Mouse (Mus musculus): ENCODE data around the gene Olfr874. TPM values are rescaled to one million over a fixed set of nuclear protein-coding genes. Genes with fewer than 3 reads are reported as not detected.

Gene Olfr874
- polyA plus RNA-seq (2015; fragmentation: Illumina TruSeq; extraction: RNeasy Lipid Tissue Mini Kit (QIAGEN cat#74804); ENCODE audit: insufficient read depth, low read depth, low replicate concordance), result not detected

DNA sequence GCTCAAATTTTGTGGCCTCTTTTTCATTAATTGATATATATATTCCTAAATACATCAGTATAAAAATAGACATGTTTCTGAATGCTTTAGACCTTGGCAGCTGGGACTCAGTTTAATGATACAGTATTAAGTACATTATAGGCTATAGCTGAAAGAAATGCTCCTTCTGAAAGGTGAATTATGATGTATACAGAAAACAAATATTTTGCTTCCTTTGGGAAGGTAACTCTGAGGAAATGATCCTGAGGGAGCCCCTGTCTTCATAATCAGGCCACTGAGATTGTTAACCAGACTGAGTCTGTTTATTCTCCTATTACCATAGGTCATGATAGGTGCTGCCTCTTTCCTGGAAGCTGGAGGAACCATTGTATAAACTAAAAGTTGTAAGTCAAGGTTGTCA is at the start of gene Olfr874:
TSS of gene Olfr874 (plus strand) at position 301 of the 400 bp plus-strand sequence.

DNA sequence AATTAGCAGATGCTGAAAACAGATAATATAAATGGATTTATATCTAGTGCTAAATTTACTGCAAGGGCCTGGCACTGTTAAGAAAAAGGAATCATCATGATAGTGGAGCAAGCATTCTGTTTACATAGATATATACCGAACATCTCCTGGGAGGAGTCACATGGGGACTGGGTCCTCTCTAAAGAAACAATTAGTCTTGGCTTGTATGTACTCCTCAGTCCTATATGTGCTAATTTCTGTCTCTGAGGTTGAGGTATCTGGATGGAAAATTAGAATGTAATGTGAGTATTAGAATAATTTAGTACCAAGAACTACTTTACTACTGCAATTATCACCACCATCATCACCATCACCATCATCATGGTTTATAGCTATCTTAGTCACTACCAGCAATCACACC is 28.8 kb upstream of the Olfr874 start, which contains the start of gene Olfr160:
TSS of gene Olfr160 (minus strand) at position 101 of the 400 bp plus-strand sequence.

DNA sequence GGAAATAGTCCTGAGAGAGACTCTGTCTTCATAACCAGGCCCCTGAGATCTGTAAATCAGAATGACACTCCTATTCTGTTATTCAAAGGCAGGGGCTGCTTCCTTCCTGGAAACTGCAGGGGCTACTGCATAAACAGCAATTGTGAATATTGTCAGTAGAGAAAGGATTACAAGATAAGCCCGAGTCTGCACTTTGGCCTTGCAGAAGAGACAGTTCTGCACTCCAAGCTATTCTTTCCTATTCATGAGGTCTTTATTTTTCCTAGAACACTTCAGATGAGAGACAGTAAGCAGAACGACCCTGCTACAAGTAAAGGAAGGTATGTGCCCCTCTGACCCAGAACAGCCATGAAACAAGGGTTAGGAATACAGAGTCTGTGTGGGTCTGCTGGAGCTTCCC is 26.9 kb downstream of the Olfr874 start, which contains the start of gene Olfr875:
TSS of gene Olfr875 (plus strand) at position 99 of the 400 bp plus-strand sequence.

Other genes with a start within 250 kb of the Olfr874 start
- gene Esam, start 217.0 kb upstream of the Olfr874 start, polyA plus RNA-seq (2015; fragmentation: Illumina TruSeq; extraction: RNeasy Lipid Tissue Mini Kit (QIAGEN cat#74804); ENCODE audit: insufficient read depth, low read depth, low replicate concordance), result 45.9 TPM
- gene Vsig2, start 205.9 kb upstream of the Olfr874 start, polyA plus RNA-seq (2015; fragmentation: Illumina TruSeq; extraction: RNeasy Lipid Tissue Mini Kit (QIAGEN cat#74804); ENCODE audit: insufficient read depth, low read depth, low replicate concordance), result 10.8 TPM
- 3.7 TPM for gene Nrgn, start 192.2 kb upstream of the Olfr874 start, polyA plus RNA-seq (2015; fragmentation: Illumina TruSeq; extraction: RNeasy Lipid Tissue Mini Kit (QIAGEN cat#74804); ENCODE audit: insufficient read depth, low read depth, low replicate concordance)
- 2.4 TPM for gene Siae, start 189.4 kb upstream of the Olfr874 start, polyA plus RNA-seq (2015; fragmentation: Illumina TruSeq; extraction: RNeasy Lipid Tissue Mini Kit (QIAGEN cat#74804); ENCODE audit: insufficient read depth, low read depth, low replicate concordance)
- gene Spa17, start 131.4 kb upstream of the Olfr874 start, polyA plus RNA-seq (2015; fragmentation: Illumina TruSeq; extraction: RNeasy Lipid Tissue Mini Kit (QIAGEN cat#74804); ENCODE audit: insufficient read depth, low read depth, low replicate concordance), result 2.3 TPM
- 28.4 TPM for gene Tbrg1, start 87.8 kb upstream of the Olfr874 start, polyA plus RNA-seq (2015; fragmentation: Illumina TruSeq; extraction: RNeasy Lipid Tissue Mini Kit (QIAGEN cat#74804); ENCODE audit: insufficient read depth, low read depth, low replicate concordance)
- gene Panx3, start 75.9 kb upstream of the Olfr874 start, polyA plus RNA-seq (2015; fragmentation: Illumina TruSeq; extraction: RNeasy Lipid Tissue Mini Kit (QIAGEN cat#74804); ENCODE audit: insufficient read depth, low read depth, low replicate concordance), result not detected
- not detected for gene Olfr160, start 28.9 kb upstream of the Olfr874 start, polyA plus RNA-seq (2015; fragmentation: Illumina TruSeq; extraction: RNeasy Lipid Tissue Mini Kit (QIAGEN cat#74804); ENCODE audit: insufficient read depth, low read depth, low replicate concordance)
- not detected for gene Olfr875, start 26.8 kb downstream of the Olfr874 start, polyA plus RNA-seq (2015; fragmentation: Illumina TruSeq; extraction: RNeasy Lipid Tissue Mini Kit (QIAGEN cat#74804); ENCODE audit: insufficient read depth, low read depth, low replicate concordance)
- gene Olfr876, start 57.9 kb downstream of the Olfr874 start, polyA plus RNA-seq (2015; fragmentation: Illumina TruSeq; extraction: RNeasy Lipid Tissue Mini Kit (QIAGEN cat#74804); ENCODE audit: insufficient read depth, low read depth, low replicate concordance), result not detected
- gene Olfr877, start 109.2 kb downstream of the Olfr874 start, polyA plus RNA-seq (2015; fragmentation: Illumina TruSeq; extraction: RNeasy Lipid Tissue Mini Kit (QIAGEN cat#74804); ENCODE audit: insufficient read depth, low read depth, low replicate concordance), result not detected
- gene Olfr145, start 151.6 kb downstream of the Olfr874 start, polyA plus RNA-seq (2015; fragmentation: Illumina TruSeq; extraction: RNeasy Lipid Tissue Mini Kit (QIAGEN cat#74804); ENCODE audit: insufficient read depth, low read depth, low replicate concordance), result not detected
- gene Olfr878, start 172.7 kb downstream of the Olfr874 start, polyA plus RNA-seq (2015; fragmentation: Illumina TruSeq; extraction: RNeasy Lipid Tissue Mini Kit (QIAGEN cat#74804); ENCODE audit: insufficient read depth, low read depth, low replicate concordance), result not detected
- not detected for gene Olfr881, start 246.7 kb downstream of the Olfr874 start, polyA plus RNA-seq (2015; fragmentation: Illumina TruSeq; extraction: RNeasy Lipid Tissue Mini Kit (QIAGEN cat#74804); ENCODE audit: insufficient read depth, low read depth, low replicate concordance)